Comparison of ENCODE assay signal across 10 mouse cellular contexts in the genomic region with DNA sequence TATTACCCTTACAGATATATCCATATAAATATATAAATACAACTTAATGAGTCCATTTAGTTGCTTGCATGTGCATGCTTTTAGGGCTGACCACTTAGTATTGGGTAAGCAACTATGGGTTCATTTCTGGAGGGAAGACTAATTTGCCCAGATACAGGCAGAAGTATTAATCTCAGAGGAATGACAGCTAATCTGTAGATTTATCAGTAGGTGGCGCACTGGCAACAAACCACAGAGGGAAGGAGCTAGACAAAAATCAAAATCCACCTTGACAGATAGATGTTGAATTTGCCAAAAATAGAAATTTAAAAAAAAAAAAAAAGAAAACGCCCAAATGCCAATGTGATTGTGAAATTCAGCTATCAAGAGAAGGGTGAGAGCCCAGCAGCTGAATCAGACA.
DNase-seq lines count a peak whose midpoint lies in the region; ATAC-seq and TF ChIP-seq lines count a peak whose summit lies in the region.
"Had no signal": no experiment of that assay in that cellular context is flagged by ENCODE, and none has a peak within 500 bp of the region (broad histone marks: within the 10 kb centered on the region; RNA-seq: fewer than 3 reads in every experiment).

No protein-coding gene starts in this region.

- no peaks in the 10 kb centered on the region for H3K27me3 ChIP-seq in kidney, adult 2 months (replicated peaks; ENCODE audit: control insufficient read depth, insufficient read depth, low read length)

- WGBS in kidney, adult 2 months = 48% methylated on average over 2 of the region's 2 CpGs

- H3K36me3 ChIP-seq in kidney, adult 2 months (ENCODE audit: control insufficient read depth, insufficient read depth, low read length) = no peaks in the 10 kb centered on the region
- H3K36me3 ChIP-seq: hindbrain, embryonic 10.5 days had no signal

- no peak for TF ChIP-seq CTCF in kidney, adult 2 months (conservative IDR thresholded peaks at IDR 0.05; ENCODE audit: insufficient read depth, insufficient read length, low read depth, low read length)
- TF ChIP-seq CTCF in brain, embryonic 14.5 days (IDR thresholded peaks at IDR 0.05; ENCODE audit: borderline replicate concordance, extremely low read depth, insufficient read depth, insufficient read length) = peak; percentile 39; the same call in 1 of the 2 replicates

- DNase-seq in kidney, adult 2 months = peak; percentile 7
- no peak for DNase-seq in kidney, postnatal 14 days
- peak; percentile 52 for DNase-seq in retina, embryonic 14.5 days (ENCODE audit: low spot score)
- DNase-seq in retina, postnatal 1 day = no peak
- DNase-seq in brain, embryonic 14.5 days (ENCODE audit: low read depth) = peak; percentile 58
- peak; percentile 14 for DNase-seq in naive thymus-derived CD4-positive, alpha-beta T cell, adult 2 months (ENCODE audit: low read depth)
- DNase-seq in neural tube, embryonic 10.5 days (ENCODE audit: extremely low spot score, low spot score) = no peak
- DNase-seq: heart, adult 11 months had no signal

- H3K4me1 ChIP-seq in kidney, adult 2 months (ENCODE audit: control insufficient read depth, insufficient read depth, low read length) = no peaks in the 10 kb centered on the region

- no peak for TF ChIP-seq POLR2A in kidney, adult 2 months (IDR thresholded peaks at IDR 0.05; ENCODE audit: low read depth, low read length)
- TF ChIP-seq POLR2A in brain, embryonic 14.5 days (IDR thresholded peaks at IDR 0.05; ENCODE audit: borderline replicate concordance, extremely low read depth, insufficient read depth, insufficient read length, poor library complexity, severe bottlenecking) = no peak

- H3K4me3 ChIP-seq in kidney, adult 2 months (ENCODE audit: insufficient read depth, low read depth, low read length) = no peak overlapping the region
- H3K4me3 ChIP-seq: hindbrain, embryonic 10.5 days had no signal

- no peak for ATAC-seq in monocyte, adult 5-6 weeks (replicated peaks; ENCODE audit: insufficient number of reproducible peaks, low FRiP score, low TSS enrichment, poor library complexity, severe bottlenecking)

- H3K27ac ChIP-seq in kidney, adult 2 months (ENCODE audit: insufficient read depth, low read depth, low read length) = no peak overlapping the region
- H3K27ac ChIP-seq: hindbrain, embryonic 10.5 days had no signal

Comparison
In these comparisons a context has a peak if more than half of its experiments do, and no peak if none do; other contexts are left out.
1. DNase-seq: peak in kidney, adult 2 months (single experiment), retina, embryonic 14.5 days (single experiment), brain, embryonic 14.5 days (single experiment) and naive thymus-derived CD4-positive, alpha-beta T cell, adult 2 months (single experiment); none in kidney, postnatal 14 days (single experiment), retina, postnatal 1 day (single experiment) and neural tube, embryonic 10.5 days (single experiment).